Mouse (Mus musculus) c-Kit-negative CD71-positive TER-119-positive erythroid progenitor cells, embryonic 14.5 days (primary cell): ENCODE measurements at regions not wholly inside any gene's neighbourhood (a gene's known extent, or its start where the extent isn't known, plus 50 kb on each side); places are given as distances from the start of the nearest gene placed in this dataset.

ENCODE experiments used
- DNase-seq: peaks from one replicate; pipeline ENCODE4 v3.0.0-alpha.2; 2013; ENCODE audit warnings: low read depth, low spot score

GRCm38 (mm10) chr9:46469521-46469920 is 149.7 kb upstream of the 4931429L15Rik start:
- no peak for DNase-seq

DNA sequence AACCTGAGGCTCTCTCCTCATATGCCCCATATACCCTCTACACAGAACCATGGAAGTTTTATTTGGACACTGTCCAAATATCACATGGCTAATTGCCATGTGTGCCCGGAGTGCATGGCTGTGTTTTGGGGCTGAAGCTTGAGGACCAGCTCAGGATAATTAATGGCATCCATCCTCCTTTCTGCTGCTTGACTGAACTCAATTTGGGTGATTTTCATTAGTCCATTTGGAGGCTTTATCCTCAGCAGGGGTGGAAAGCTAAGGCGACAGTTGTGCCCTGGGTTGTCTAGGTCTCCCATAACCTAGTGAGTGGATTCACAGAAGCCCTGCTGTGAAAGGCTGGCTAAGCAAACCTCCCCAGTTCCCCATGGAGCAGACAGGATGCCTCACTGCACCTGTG is 148.5 kb upstream of the 4931429L15Rik start:
- no peak for DNase-seq

GRCm38 (mm10) chr9:46467671-46468070 is 147.9 kb upstream of the 4931429L15Rik start:
- no peak for DNase-seq

DNA sequence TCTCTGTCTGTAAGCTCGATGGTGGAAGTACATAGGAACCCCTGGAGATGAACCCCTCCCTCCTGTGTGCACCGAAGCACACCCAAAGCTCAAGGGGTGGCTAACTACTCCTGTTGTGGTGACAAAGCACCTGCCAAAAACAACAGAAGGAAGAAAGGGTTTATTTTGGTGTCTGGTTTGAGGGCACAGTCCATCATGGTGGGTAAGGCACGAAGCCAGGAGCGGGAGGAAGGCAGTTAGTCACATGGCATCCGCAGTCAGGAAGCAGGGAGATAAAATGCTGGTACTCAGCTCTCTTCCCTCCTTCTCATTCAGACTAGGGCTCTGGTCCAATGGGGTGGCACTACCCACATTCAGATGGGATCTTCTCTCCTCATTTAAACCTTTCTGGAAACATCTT is 142.9 kb upstream of the 4931429L15Rik start:
- no peak for DNase-seq

- no peak for DNase-seq
Observed at GRCm38 (mm10) chr9:46457945-46458344, 138.2 kb upstream of the 4931429L15Rik start.

- DNase-seq = no peak
Observed at GRCm38 (mm10) chr9:46454807-46455610, 135.2 kb upstream of the 4931429L15Rik start.

DNA sequence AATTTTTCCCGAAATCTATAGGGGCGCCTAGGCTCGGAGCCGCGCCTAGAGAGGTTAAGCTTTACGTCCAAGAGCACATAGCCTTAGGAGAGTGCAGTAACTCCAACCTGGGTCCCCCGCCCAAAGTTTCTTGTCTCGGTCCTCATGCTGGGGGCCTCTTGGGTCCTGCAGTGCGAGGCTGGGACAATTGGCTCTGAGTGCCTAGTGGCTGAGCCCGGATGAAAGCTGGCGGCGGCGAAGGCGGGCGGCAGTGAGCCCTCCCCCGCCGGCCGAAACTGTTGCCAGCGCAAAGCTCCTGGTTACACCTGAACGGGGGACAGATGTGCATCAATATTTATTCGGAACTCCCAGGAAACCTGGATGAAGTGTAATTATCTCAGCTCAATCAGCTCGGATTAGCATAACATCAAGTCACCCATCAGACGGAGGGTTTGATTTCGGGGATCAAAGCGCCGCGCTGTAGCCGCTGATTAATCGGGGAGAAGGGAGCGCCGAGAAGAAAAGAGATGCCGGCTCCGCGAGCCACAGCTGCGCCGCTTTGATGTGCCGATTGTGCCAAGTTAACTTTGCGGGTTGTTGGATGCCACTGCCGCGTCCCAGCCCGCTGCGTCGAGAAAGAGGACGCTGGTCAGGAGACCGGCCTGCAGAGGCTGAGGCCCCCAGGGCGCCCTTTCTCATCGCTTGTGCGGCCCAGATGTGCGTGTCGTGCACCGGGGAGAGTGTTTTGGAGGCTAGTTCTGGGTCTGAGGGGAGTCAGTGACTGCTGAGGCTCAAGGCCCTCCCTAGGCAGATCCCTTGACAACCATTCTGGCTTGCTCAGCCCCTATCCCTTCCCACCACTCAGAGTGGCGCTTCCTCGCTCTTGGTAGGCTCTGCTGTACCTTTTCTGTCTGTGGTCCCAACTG is 123.7 kb upstream of the 4931429L15Rik start:
- DNase-seq = no peak

GRCm38 (mm10) chr9:46442739-46443181 is 123.0 kb upstream of the 4931429L15Rik start:
- no peak for DNase-seq

DNA sequence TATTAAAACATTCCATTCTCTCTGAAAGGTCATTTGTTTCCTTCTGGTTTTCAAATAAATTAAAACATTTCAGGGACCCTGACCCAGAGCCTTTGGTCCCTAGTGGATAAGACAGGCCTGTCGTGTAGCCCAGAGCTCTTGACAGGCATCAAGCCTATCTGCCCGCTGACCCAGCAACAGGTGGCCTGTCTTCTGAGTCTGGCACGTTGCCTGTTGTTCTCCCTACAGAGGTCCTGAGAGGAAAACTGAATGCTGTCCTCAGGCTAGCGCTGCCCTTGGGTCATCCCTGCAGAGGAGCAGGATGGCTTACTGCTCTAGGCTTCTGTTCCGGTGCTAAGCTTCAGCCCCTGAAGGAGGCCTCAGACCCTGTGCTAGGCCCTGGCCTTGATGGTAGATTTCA is 120.4 kb upstream of the 4931429L15Rik start:
- DNase-seq = no peak

- no peak for DNase-seq
Observed at GRCm38 (mm10) chr9:46434700-46435099, 114.9 kb upstream of the 4931429L15Rik start.

- no peak for DNase-seq
Observed at GRCm38 (mm10) chr9:46433716-46434115, 113.9 kb upstream of the 4931429L15Rik start.

DNA sequence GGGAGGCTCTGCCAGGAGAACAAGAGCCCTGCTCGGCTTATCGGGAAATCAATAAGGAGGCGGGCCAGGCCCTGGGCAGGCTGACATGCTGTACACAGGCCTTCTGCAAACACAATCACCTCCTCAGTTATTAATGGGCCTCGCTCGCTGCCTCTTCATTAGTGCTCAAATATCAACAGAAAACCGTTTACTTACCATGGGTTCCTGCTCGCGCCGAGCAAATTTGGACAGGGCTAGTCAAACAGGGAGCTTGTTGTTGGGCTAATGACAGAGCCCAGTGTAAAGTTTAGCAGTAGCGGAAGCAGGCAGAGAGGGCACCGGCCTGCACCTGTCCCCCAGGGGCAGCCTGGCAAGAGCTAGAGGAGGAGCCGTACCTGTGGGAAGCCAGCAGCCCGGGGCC is 111.3 kb upstream of the 4931429L15Rik start:
- DNase-seq = no peak

DNA sequence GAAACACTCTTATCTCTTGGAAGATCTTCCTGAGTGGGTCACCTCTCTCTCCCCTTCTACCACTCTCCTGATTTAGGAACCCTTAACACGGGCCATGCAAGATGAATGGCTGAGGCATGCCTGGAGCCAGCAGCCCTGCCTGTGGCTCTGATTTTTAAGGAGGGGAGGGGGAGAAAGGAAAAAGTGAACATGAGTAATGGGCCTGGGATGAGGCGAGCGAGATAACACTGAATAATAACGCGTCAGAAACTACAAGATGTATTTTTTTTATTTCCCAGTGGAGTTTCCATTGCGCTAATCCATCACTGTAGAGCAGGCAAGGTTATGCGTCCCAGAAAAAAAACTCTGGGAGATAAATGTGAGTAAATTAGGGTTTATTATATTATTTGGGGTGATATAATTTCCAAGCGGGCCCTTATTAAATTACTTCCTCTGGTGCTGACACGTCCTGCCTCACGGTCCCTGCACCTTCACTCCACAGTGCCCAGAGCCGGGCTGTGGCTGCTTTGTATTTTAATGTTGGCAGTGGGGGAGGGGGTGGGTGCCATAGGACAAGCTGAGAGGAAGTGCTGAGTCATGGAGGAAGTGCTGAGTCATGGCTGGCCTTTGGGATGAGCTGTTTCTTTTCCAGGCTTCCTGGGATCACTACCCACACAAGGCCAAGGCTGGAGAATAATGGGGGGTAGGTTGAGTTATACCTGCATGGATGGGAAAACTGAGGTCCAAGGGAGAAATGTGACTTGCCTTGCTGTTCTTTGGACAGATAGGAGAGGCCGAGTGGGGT is 103.6 kb upstream of the 4931429L15Rik start:
- peak; percentile 24 for DNase-seq

DNA sequence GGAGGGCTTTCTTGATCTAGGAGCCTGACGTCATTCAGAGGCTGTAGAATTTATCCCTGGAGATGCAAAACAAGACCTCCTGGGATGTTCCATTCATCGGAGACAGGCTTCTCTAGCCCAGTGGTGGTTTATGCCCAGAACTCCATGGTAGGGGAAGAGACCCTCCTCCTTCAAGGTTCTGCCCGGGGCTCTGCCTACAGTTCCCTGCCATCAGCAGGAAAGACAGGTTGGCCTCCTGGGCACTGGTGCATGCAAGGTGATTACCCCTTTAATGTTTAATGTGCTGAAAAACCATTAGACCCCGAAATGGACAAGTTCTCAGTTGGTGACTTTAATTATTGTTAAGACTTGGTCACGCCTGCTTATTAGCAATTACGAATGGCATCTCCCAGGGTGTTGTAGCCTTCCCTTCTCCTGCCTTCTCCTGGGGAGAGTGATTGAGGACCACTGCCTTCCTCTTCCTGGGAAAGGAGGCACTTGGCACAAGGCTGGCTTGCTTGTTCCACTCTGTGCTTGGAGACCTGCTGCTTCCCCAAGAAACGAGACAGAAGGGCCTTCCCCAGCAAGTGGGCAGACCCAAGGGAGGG is 102.0 kb upstream of the 4931429L15Rik start:
- DNase-seq = no peak

DNA sequence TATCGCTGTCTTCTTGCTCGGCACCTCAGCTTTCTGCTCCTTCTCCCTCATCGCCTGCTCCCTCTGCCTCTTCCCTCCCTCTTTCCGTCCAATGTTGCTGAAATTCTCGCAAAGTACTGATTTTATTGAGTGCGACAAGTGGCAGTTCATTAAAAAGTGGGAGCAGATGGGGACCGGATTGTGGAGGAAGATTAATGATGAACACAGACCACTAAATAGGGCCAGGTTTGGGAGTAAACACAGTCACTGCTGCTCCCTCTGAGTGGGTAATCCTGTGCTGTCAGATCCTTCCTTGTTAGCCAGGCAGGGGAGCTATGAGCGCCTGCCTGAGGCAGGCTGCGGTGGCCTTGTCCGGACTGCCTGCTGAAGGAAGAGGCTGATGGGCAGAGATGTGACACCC is 91.9 kb upstream of the 4931429L15Rik start:
- no peak for DNase-seq

- DNase-seq = no peak
Observed at GRCm38 (mm10) chr9:46408776-46409175, 89.0 kb upstream of the 4931429L15Rik start.

DNA sequence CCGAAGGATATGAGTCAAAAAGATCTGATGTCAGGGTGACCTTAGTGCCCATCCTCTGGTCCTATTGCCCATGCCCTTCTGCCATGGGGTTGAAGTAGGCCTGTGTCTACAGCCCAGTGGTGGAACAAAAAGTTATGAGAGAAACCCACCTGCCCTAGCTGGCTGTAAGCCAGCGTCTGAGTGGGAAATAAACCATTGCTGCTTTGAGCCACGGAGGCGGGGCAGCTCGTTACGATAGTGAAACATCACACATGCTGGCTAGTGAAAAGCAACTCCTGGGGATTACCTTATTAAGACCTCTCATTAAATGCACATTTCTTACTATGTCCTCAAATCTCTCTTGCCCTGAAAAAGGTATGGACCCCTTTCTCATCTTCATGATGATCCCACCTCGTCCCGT is 86.8 kb upstream of the 4931429L15Rik start:
- no peak for DNase-seq

- no peak for DNase-seq
Observed at GRCm38 (mm10) chr9:46396591-46396990, 76.8 kb upstream of the 4931429L15Rik start.

DNA sequence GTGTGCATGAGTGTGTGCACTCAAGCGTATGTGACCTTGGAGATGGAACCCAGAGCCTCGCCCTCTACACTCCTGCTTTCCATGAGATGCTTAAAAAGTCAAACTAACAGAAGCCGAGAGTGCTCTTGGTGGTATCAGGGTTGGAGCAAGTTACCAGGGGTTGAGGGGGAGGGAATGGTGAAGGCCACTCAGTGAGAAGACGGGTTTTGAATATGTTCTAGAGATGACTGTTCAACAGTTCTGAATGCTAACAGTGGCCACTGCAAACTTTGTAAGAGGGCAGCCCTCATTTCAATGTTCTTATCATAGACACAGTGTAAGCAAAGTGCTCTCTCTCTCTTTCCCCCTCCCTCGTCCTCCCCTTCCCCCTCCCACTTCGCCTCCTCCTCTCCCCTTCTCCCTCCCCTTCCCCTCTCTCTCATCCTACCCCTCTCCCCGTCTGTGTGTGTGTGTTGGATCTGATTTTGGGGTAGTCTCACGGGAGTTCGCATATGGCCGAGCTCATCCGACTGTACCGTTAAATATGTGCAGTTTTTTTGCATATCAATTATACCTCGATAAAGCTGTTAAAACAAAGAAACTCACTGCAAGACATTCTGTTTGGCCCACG is 75.5 kb upstream of the 4931429L15Rik start:
- DNase-seq = no peak

DNA sequence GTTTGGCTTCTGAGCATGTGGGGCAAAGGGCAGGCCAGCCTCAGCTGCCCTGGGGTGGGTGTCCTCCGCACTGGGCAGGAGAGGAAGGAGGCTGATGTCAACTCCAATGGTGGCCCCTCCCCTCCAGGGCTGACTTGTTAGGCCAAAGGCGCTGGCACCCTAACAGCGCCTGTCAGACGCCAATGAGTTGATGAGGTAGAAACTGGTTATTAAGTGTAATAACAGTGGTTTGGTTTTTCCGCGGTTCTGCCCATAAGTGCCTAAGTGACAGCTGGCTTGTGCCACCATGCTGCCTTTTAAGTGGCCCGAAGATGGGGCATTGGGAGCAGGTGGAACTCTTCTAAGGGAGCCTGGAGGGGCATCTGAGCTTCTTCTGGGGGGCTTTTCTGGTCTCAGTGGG is 74.5 kb upstream of the 4931429L15Rik start:
- DNase-seq = no peak
